Mouse (Mus musculus) B cell, adult 2 months (primary cell): Measurements from ENCODE around the gene Rpap1.
A peak's percentile ranks its signal among the peaks of the same experiment; 100 is the strongest.

Experiments used
- DNase-seq, 2 experiments: peaks; one replicate each; pipeline ENCODE4 v3.0.0; 2022

Gene Rpap1

GRCm38 (mm10) chr2:119787206-119787883 lies at the start of gene Rpap1:
Rpap1 (minus strand) TSS chr2:119787537.
- DNase-seq, result peak; percentile 82 to 84

GRCm38 (mm10) chr2:119834231-119834630 lies 46.9 kb upstream of the Rpap1 start:
- DNase-seq, result no peak

- no peak for DNase-seq
Measured at GRCm38 (mm10) chr2:119830579-119830978, 43.2 kb upstream of the Rpap1 start.

GRCm38 (mm10) chr2:119821136-119821535 lies 33.8 kb upstream of the Rpap1 start:
- no peak for DNase-seq

- DNase-seq, result no peak
Measured at GRCm38 (mm10) chr2:119818668-119819272, 31.4 kb upstream of the Rpap1 start.

- DNase-seq, result no peak
Measured at GRCm38 (mm10) chr2:119817047-119817446, 29.7 kb upstream of the Rpap1 start.

- no peak for DNase-seq
Measured at GRCm38 (mm10) chr2:119816611-119817010, 29.3 kb upstream of the Rpap1 start.

GRCm38 (mm10) chr2:119814376-119814933 lies 27.1 kb upstream of the Rpap1 start:
- DNase-seq, result no peak

- no peak for DNase-seq
Measured at GRCm38 (mm10) chr2:119811490-119812146, 24.3 kb upstream of the Rpap1 start.

- no peak for DNase-seq
Measured at GRCm38 (mm10) chr2:119810890-119811289, 23.6 kb upstream of the Rpap1 start.

GRCm38 (mm10) chr2:119808881-119809280 lies 21.5 kb upstream of the Rpap1 start:
- DNase-seq, result no peak

GRCm38 (mm10) chr2:119808438-119808837 lies 21.1 kb upstream of the Rpap1 start:
- no peak for DNase-seq

GRCm38 (mm10) chr2:119805536-119805935 lies 18.2 kb upstream of the Rpap1 start:
- DNase-seq, result no peak

GRCm38 (mm10) chr2:119804776-119805175 lies 17.4 kb upstream of the Rpap1 start:
- no peak for DNase-seq

- no peak for DNase-seq
Measured at GRCm38 (mm10) chr2:119804275-119804628, 16.9 kb upstream of the Rpap1 start.

GRCm38 (mm10) chr2:119803618-119804274 lies 16.4 kb upstream of the Rpap1 start:
- DNase-seq, result no peak

GRCm38 (mm10) chr2:119802767-119803617 lies 15.7 kb upstream of the Rpap1 start:
- DNase-seq, result no peak

- DNase-seq, result no peak
Measured at GRCm38 (mm10) chr2:119800876-119801846, 13.8 kb upstream of the Rpap1 start.

GRCm38 (mm10) chr2:119799961-119800550 lies 12.7 kb upstream of the Rpap1 start:
- peak; percentile 34 to 45 for DNase-seq

GRCm38 (mm10) chr2:119799181-119799960 lies 12.0 kb upstream of the Rpap1 start:
- DNase-seq, result peak; percentile 42 to 49
